Mouse (Mus musculus): ENCODE measurements around the gene Fancf. TPM values are rescaled to one million over a fixed set of nuclear protein-coding genes. Genes with fewer than 3 reads are reported as not detected.
A peak's percentile ranks its signal among the peaks of the same experiment; 100 is the strongest.

Gene Fancf
- polyA plus RNA-seq, 1 experiment, result 4.0 TPM

DNA sequence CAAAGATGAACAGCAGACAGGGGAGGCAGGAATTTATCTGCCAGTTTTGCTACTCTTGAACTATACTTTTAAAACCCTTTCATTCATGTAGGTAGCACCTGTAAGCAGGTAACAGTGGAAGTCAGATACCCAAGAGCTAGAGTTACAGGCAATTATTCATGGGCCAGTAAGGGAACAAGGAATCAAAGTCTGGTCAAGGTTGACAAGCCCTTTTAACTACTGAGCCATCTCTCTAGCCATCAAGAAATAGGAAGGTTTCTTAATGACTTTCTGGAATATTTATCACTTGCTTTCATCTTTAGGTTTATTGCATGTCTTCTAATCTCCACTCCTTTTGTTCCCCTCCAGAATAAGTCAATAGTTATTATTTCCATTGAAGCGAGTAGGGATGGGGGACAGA, 10.0 kb upstream of the Fancf start:
- WGBS, result 59% methylated on average over 1 of the region's 1 CpGs
- Histone ChIP-seq H3K27ac (ENCODE audit: insufficient read depth, low read depth, low read length) (no peak overlapping the region), H3K4me1 (ENCODE audit: control insufficient read depth, insufficient read depth, low read length) (no peaks in the 10 kb centered on the region), H3K36me3 (ENCODE audit: control insufficient read depth, insufficient read depth, low read length) (0 out of 2 replicates have a peak, but pooled peaks cover 2% of the 10 kb centered on the region), H3K27me3 (replicated peaks; ENCODE audit: control insufficient read depth, insufficient read depth, low read length) (no peaks in the 10 kb centered on the region), H3K4me3 (ENCODE audit: insufficient read depth, low read depth, low read length) (no peak overlapping the region)
- no peak for TF ChIP-seq CTCF (conservative IDR thresholded peaks at IDR 0.05; ENCODE audit: insufficient read depth, insufficient read length, low read depth, low read length)
- TF ChIP-seq POLR2A (IDR thresholded peaks at IDR 0.05; ENCODE audit: low read depth, low read length), result no peak
- no peak for DNase-seq

DNA sequence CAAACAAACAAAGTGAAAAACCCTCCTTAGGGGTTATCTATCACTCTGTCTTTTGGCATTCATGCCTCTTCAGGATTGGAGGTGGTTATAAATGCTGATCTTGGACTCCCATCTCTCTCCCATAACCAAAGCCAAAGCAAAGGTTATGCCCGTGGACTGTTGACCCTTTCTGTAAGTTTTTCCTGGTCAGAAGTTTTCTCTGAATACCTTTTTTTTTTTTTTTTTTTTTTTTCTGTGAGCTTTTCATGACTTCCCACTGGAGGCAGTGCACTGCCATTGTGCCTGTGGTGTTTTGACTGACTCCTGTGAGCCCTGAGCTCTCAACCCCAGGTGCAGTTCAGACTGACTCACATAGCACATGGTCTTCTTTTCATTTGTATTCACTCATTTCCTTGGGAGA, 5.9 kb upstream of the Fancf start:
- TF ChIP-seq POLR2A (IDR thresholded peaks at IDR 0.05; ENCODE audit: low read depth, low read length) (no peak), CTCF (conservative IDR thresholded peaks at IDR 0.05; ENCODE audit: insufficient read depth, insufficient read length, low read depth, low read length) (0 out of 2 replicates have a peak, but pooled peaks have one; percentile 12)
- H3K36me3 ChIP-seq (ENCODE audit: control insufficient read depth, insufficient read depth, low read length), result 0 out of 2 replicates have a peak, but pooled peaks cover 2% of the 10 kb centered on the region
- H3K27me3 ChIP-seq (replicated peaks; ENCODE audit: control insufficient read depth, insufficient read depth, low read length), result no peaks in the 10 kb centered on the region
- no peaks in the 10 kb centered on the region for H3K4me1 ChIP-seq (ENCODE audit: control insufficient read depth, insufficient read depth, low read length)
- DNase-seq, result peak; percentile 54
- no peak overlapping the region for H3K27ac ChIP-seq (ENCODE audit: insufficient read depth, low read depth, low read length)
- 64% methylated on average over 1 of the region's 1 CpGs for WGBS
- H3K4me3 ChIP-seq (ENCODE audit: insufficient read depth, low read depth, low read length), result no peak overlapping the region

DNA sequence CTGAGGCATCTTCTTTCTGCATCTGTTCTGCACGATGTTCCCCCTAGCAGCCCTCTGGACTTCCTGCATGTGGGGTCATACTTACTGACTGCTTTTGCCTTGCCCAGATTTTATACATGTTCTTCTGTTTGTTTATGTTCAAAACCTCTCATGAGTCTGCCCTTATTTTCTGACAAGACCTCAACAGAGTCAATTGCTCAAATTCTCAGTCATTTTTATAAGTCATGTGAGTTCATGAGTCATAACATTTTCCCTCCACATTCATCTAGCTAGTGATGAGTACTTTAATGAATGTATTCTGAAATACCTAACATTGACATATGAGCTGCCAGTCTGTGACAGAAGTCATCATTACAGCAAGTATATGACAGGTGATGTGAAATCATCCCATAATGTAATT, 3.3 kb upstream of the Fancf start:
- 28% methylated on average over 1 of the region's 1 CpGs for WGBS
- H3K4me1 ChIP-seq (ENCODE audit: control insufficient read depth, insufficient read depth, low read length), result peaks cover 4% of the 10 kb centered on the region
- TF ChIP-seq CTCF (conservative IDR thresholded peaks at IDR 0.05; ENCODE audit: insufficient read depth, insufficient read length, low read depth, low read length), result no peak
- TF ChIP-seq POLR2A (IDR thresholded peaks at IDR 0.05; ENCODE audit: low read depth, low read length), result no peak
- H3K4me3 ChIP-seq (ENCODE audit: insufficient read depth, low read depth, low read length), result no peak overlapping the region
- 0 out of 2 replicates have a peak, but pooled peaks cover 2% of the 10 kb centered on the region for H3K36me3 ChIP-seq (ENCODE audit: control insufficient read depth, insufficient read depth, low read length)
- H3K27ac ChIP-seq (ENCODE audit: insufficient read depth, low read depth, low read length), result no peak overlapping the region
- no peaks in the 10 kb centered on the region for H3K27me3 ChIP-seq (replicated peaks; ENCODE audit: control insufficient read depth, insufficient read depth, low read length)
- DNase-seq, result no peak

DNA sequence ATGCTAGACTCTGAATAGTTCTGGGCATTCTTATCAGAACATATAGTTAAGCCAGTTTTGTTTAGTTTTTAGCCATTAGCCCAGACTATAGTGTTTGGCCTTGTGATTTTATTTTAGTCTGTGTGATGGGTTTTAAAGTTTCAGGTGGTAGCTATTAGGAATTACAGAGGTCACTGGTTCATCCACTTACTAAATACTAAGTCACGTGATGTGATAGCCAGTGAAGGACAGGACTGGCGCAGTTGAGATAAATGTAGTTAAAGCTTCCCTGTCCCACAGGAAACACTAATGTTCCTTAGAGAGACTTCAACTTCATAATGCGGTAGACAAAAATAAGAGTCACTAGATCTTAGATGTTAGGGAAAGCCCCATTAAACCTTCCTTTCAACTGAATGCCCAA, 775 bp upstream of the Fancf start:
- DNase-seq, result no peak
- no peaks in the 10 kb centered on the region for H3K27me3 ChIP-seq (replicated peaks; ENCODE audit: control insufficient read depth, insufficient read depth, low read length)
- WGBS, result 58% methylated on average over 3 of the region's 3 CpGs
- H3K36me3 ChIP-seq (ENCODE audit: control insufficient read depth, insufficient read depth, low read length), result no peaks in the 10 kb centered on the region
- H3K4me3 ChIP-seq (ENCODE audit: insufficient read depth, low read depth, low read length), result peak overlapping the region; percentile 50; the same call in 1 of the 2 replicates
- peaks cover 4% of the 10 kb centered on the region for H3K4me1 ChIP-seq (ENCODE audit: control insufficient read depth, insufficient read depth, low read length)
- H3K27ac ChIP-seq (ENCODE audit: insufficient read depth, low read depth, low read length), result no peak overlapping the region
- TF ChIP-seq CTCF (conservative IDR thresholded peaks at IDR 0.05; ENCODE audit: insufficient read depth, insufficient read length, low read depth, low read length) (no peak), POLR2A (IDR thresholded peaks at IDR 0.05; ENCODE audit: low read depth, low read length) (no peak)

DNA sequence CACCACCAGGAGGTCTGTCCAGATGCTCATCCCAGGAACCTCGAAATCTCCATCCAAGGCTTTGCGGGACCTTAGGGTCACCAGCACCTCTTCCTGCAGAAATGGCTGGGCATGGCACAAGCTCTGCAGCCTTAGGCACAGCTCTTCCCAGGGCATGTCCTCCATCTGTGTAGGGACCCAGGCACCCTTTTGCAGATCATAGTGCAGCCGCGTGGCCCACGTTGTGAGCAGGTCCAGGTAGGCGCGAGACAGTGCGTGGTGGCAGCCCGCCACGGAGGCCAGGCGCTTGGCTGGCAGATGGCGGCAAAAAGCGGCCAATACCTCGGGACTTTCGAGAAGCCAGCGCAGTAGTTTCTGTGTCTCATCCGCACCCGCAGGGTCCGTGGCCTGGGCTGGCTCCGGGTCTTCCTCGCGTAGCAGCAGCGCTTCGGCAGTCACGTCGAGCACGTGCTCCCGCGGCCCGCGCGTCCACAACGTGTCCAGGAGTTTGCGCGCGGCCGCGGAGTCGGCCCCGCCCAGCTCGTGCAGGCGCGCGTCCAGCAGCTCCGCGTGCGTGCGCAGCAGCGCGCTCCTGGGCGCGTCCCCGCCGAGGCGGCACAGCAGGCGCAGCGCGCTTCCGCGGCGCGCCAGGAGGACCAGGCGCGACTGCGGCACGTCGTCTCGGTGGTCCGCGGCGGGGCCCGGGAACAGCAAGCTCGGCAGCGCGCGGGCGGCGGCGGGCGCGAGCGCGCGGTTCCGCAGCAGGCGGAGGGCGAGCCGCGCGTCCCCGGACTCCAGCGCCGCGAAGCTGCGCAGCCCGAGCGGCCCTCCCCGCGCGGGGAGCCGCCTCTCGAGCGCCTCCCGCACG, 594 bp downstream of the Fancf start, which contains the start of gene Gas2:
Gas2 (plus strand) TSS at position 766 of the 847 bp plus-strand sequence.
- no peak for TF ChIP-seq CTCF (conservative IDR thresholded peaks at IDR 0.05; ENCODE audit: insufficient read depth, insufficient read length, low read depth, low read length)
- no peak for TF ChIP-seq POLR2A (IDR thresholded peaks at IDR 0.05; ENCODE audit: low read depth, low read length)
- WGBS, result 5% methylated on average over 105 of the region's 105 CpGs
- Histone ChIP-seq H3K4me1 (ENCODE audit: control insufficient read depth, insufficient read depth, low read length) (peaks cover 4% of the 10 kb centered on the region), H3K36me3 (ENCODE audit: control insufficient read depth, insufficient read depth, low read length) (no peaks in the 10 kb centered on the region), H3K27ac (ENCODE audit: insufficient read depth, low read depth, low read length) (peak within 1 kb of the TSS; percentile 82), H3K27me3 (replicated peaks; ENCODE audit: control insufficient read depth, insufficient read depth, low read length) (no peaks in the 10 kb centered on the region), H3K4me3 (ENCODE audit: insufficient read depth, low read depth, low read length) (peak within 1 kb of the TSS; percentile 82)
- DNase-seq, result peak; percentile 92

DNA sequence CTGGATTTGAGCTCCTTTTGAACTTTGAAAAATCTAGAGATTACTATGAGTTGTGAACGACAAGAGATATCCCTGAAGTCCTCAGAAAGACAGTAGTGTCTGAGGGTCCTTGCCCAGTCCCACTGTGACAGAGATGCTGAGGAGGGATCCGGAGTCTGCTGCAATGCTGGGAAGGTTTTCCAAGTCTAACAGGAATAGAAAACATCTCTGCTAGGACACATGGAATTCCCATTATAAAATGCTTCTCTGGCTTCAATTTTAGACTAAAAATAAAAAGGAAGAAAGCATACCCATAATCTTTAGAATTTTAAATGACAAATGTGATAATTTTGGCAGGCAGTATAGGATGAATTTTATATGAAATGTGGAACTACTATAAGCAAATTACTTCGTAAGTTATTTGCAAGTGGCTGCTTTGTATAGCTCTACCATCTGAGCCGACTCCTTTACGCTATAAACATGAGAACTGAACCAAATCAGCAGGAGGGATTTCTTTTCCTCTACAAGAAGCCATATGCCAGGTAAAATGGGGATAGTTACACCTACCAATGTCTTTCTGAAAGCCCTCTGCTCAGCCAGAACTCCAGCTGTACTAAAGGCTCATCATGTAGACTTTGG, 10.1 kb downstream of the Fancf start:
- WGBS, result 94% methylated on average over 5 of the region's 5 CpGs
- no peak overlapping the region for H3K4me3 ChIP-seq (ENCODE audit: insufficient read depth, low read depth, low read length)
- no peaks in the 10 kb centered on the region; the same call in 1 of the 2 replicates for H3K36me3 ChIP-seq (ENCODE audit: control insufficient read depth, insufficient read depth, low read length)
- TF ChIP-seq POLR2A (IDR thresholded peaks at IDR 0.05; ENCODE audit: low read depth, low read length), result no peak
- H3K27me3 ChIP-seq (replicated peaks; ENCODE audit: control insufficient read depth, insufficient read depth, low read length), result no peaks in the 10 kb centered on the region
- no peaks in the 10 kb centered on the region for H3K4me1 ChIP-seq (ENCODE audit: control insufficient read depth, insufficient read depth, low read length)
- no peak overlapping the region for H3K27ac ChIP-seq (ENCODE audit: insufficient read depth, low read depth, low read length)
- no peak for DNase-seq

DNA sequence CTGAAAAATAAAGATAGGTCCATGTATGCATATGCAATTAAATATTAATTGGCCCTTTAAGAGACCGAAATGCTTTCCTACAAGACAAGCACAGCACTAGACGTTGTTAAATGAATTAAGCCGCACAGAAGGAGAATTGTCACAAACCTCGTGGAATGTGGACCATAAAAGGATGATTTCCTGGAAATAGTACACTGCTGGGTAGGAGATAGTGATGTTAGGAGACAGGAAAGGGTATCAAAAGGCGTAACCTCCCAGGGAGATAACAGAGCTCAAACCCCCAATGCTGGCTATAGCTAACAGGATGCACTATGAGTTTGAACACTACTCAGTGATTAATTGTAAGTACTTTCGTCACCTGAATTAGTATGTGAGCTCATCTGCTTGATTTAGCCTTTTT, 11.2 kb downstream of the Fancf start:
- Histone ChIP-seq H3K27me3 (replicated peaks; ENCODE audit: control insufficient read depth, insufficient read depth, low read length) (no peaks in the 10 kb centered on the region), H3K4me1 (ENCODE audit: control insufficient read depth, insufficient read depth, low read length) (no peaks in the 10 kb centered on the region), H3K4me3 (ENCODE audit: insufficient read depth, low read depth, low read length) (no peak overlapping the region), H3K27ac (ENCODE audit: insufficient read depth, low read depth, low read length) (no peak overlapping the region), H3K36me3 (ENCODE audit: control insufficient read depth, insufficient read depth, low read length) (no peaks in the 10 kb centered on the region; the same call in 1 of the 2 replicates)
- 83% methylated on average over 6 of the region's 6 CpGs for WGBS
- TF ChIP-seq CTCF (conservative IDR thresholded peaks at IDR 0.05; ENCODE audit: insufficient read depth, insufficient read length, low read depth, low read length) (no peak), POLR2A (IDR thresholded peaks at IDR 0.05; ENCODE audit: low read depth, low read length) (no peak)
- DNase-seq, result no peak

All from kidney, adult 2 months (tissue).